Mouse (Mus musculus): ENCODE data around the gene Cybc1.
A peak's percentile ranks its signal among the peaks of the same experiment; 100 is the strongest.

The Cybc1 gene

GRCm38 (mm10) chr11:121216831-121217230, 12.3 kb downstream of the Cybc1 start:
- DNase-seq (ENCODE audit: low read depth, low spot score), result no peak

- DNase-seq (ENCODE audit: low read depth, low spot score), result peak; percentile 100
Measured at GRCm38 (mm10) chr11:121204161-121205006, 24.7 kb downstream of the Cybc1 start, which contains the start of the genes Hexdc and Ogfod3. TSS of gene Hexdc (plus strand) at chr11:121204433. TSS of gene Ogfod3 (minus strand) at chr11:121204711.

- DNase-seq (ENCODE audit: low read depth, low spot score), result no peak
Measured at GRCm38 (mm10) chr11:121203859-121204160, 25.3 kb downstream of the Cybc1 start.

- DNase-seq (ENCODE audit: low read depth, low spot score), result peak; percentile 62
Measured at GRCm38 (mm10) chr11:121201436-121202198, 27.5 kb downstream of the Cybc1 start.

- no peak for DNase-seq (ENCODE audit: low read depth, low spot score)
Measured at GRCm38 (mm10) chr11:121200781-121201180, 28.3 kb downstream of the Cybc1 start.

GRCm38 (mm10) chr11:121199851-121200250, 29.3 kb downstream of the Cybc1 start:
- DNase-seq (ENCODE audit: low read depth, low spot score), result no peak

GRCm38 (mm10) chr11:121198622-121199021, 30.5 kb downstream of the Cybc1 start:
- no peak for DNase-seq (ENCODE audit: low read depth, low spot score)

- DNase-seq (ENCODE audit: low read depth, low spot score), result no peak
Measured at GRCm38 (mm10) chr11:121193415-121193814, 35.7 kb downstream of the Cybc1 start.

- DNase-seq (ENCODE audit: low read depth, low spot score), result no peak
Measured at GRCm38 (mm10) chr11:121192742-121193141, 36.4 kb downstream of the Cybc1 start.

GRCm38 (mm10) chr11:121189681-121190080, 39.4 kb downstream of the Cybc1 start:
- no peak for DNase-seq (ENCODE audit: low read depth, low spot score)

- peak; percentile 69 for DNase-seq (ENCODE audit: low read depth, low spot score)
Measured at GRCm38 (mm10) chr11:121176285-121177270, 52.5 kb downstream of the Cybc1 start.

GRCm38 (mm10) chr11:121174234-121174633, 54.9 kb downstream of the Cybc1 start:
- DNase-seq (ENCODE audit: low read depth, low spot score), result no peak

- DNase-seq (ENCODE audit: low read depth, low spot score), result no peak
Measured at GRCm38 (mm10) chr11:121173203-121173602, 55.9 kb downstream of the Cybc1 start.

Data from ES-CJ7 (cell line).